Comparison of ENCODE assay signal across 7 mouse cellular contexts in the genomic region with DNA sequence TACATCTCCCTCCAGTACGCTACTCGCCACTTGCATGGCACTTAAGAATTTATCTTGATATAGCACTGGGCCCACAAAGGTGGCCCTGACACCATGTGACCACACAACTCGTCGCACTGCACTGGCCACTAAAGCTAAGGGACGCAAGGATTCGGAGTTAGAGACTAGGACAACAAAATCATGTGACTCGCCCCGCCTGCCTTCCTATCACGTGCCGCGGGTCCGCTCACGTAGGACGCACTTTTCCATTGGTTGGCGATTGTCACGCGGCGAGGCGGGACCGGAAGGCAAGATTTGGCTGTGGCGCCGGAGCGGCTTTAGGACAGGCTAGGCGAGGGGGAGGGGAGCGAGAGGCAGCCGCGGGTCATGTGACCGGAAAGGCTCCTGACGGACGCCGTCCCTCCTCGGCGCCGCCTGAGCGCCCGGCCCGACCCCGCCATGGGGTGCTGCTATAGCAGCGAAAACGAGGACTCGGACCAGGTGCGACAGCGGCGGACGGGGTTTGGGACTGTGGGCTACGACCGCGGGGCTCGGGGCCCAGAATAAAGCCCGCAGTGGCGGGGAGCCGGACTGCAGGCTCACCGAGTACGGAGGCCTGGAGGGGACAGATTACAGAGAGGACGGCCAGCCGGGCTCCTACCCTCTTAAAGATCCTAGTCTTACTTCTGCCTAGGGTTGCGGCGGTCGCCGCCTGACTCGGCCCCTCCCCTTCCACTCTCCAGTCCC. TPM values are rescaled to one million over a fixed set of nuclear protein-coding genes. Genes with fewer than 3 reads are reported as not detected.
DNase-seq lines count a peak whose midpoint lies in the region; ATAC-seq lines count a peak whose summit lies in the region.

A gene (plus strand): TSS at position 344 of the 726 bp plus-strand sequence.

- intact Hi-C loops in gastrocnemius, postnatal 36 days (cut with DNase I): no loop called here
- intact Hi-C loops in left cerebral cortex, postnatal 25 days (cut with DNase I): no loop called here

- peak within 1 kb of the TSS; percentile 81 for H3K4me3 ChIP-seq in intestine, embryonic 15.5 days (replicated peaks)
- peak within 1 kb of the TSS; percentile 69 for H3K4me3 ChIP-seq in midbrain, embryonic 10.5 days

- peak within 1 kb of the TSS; percentile 69 for H3K4me2 ChIP-seq in intestine, embryonic 15.5 days (replicated peaks)

- WGBS in intestine, embryonic 15.5 days: under 1% methylated on average over 61 of the region's 61 CpGs
- under 1% methylated on average over 61 of the region's 61 CpGs for WGBS in midbrain, embryonic 10.5 days

- H3K4me1 ChIP-seq in intestine, embryonic 15.5 days (replicated peaks): peaks cover 10% of the 10 kb centered on the region
- peaks cover 26% of the 10 kb centered on the region for H3K4me1 ChIP-seq in midbrain, embryonic 10.5 days

- H3K27ac ChIP-seq in intestine, embryonic 15.5 days: peak within 1 kb of the TSS; percentile 96
- H3K27ac ChIP-seq in midbrain, embryonic 10.5 days (replicated peaks): peak within 1 kb of the TSS; percentile 95

- peak; percentile 99 for ATAC-seq in intestine, embryonic 15.5 days

- peak within 1 kb of the TSS; percentile 95 for H3K9ac ChIP-seq in intestine, embryonic 15.5 days

- H3K36me3 ChIP-seq in intestine, embryonic 15.5 days: peaks cover 5% of the 10 kb centered on the region; the same call in 1 of the 2 replicates
- H3K36me3 ChIP-seq in midbrain, embryonic 10.5 days: peaks cover 37% of the 10 kb centered on the region

- peak; percentile 100 for DNase-seq in adrenal gland, adult 2 months
- DNase-seq in embryo, embryonic 11.5 days (ENCODE audit: low read depth, low spot score): peak; percentile 97
- DNase-seq in gastrocnemius, postnatal 36 days: peak; percentile 98 to 99
- DNase-seq in left cerebral cortex, postnatal 25 days (ENCODE audit: low spot score in 2 of 2): peak; percentile 100
- DNase-seq in midbrain, embryonic 10.5 days (ENCODE audit: low spot score): peak; percentile 100
- peak; percentile 99 for DNase-seq in right cerebral cortex, postnatal 4 days

- H3K9me3 ChIP-seq in intestine, embryonic 15.5 days: no peaks in the 10 kb centered on the region
- peaks cover 7% of the 10 kb centered on the region; the same call in 1 of the 2 replicates for H3K9me3 ChIP-seq in midbrain, embryonic 10.5 days (replicated peaks)

- no peaks in the 10 kb centered on the region for H3K27me3 ChIP-seq in intestine, embryonic 15.5 days (replicated peaks)
- H3K27me3 ChIP-seq in midbrain, embryonic 10.5 days (ENCODE audit: low read depth, poor library complexity, severe bottlenecking): no peaks in the 10 kb centered on the region

RNA-seq across cellular contexts. Expression of the gene that starts here (rescaled TPM):
- 100 to 1,000 TPM; 106 to 131 TPM for total RNA-seq in adrenal gland, adult 2 months (2021)
- polyA plus RNA-seq in adrenal gland, adult 2 months (2012; rRNA removed): 298 TPM in 2 replicates
- total RNA-seq in gastrocnemius, postnatal 36 days (2021): 10 to 100 TPM; 93.2 to 99.8 TPM
- 184 and 199 TPM in 2 replicates for polyA plus RNA-seq in intestine, embryonic 15.5 days (2015; fragmentation: Nextera tagmentation; extraction: Ambion mirVana)
- 10 to 100 TPM; 97.2 to 99.6 TPM for total RNA-seq in left cerebral cortex, postnatal 25 days (2021)
- polyA plus RNA-seq in midbrain, embryonic 10.5 days (2016; fragmentation: Nextera tagmentation; extraction: Ambion mirVana): 164 and 166 TPM in 2 replicates

Comparison
In these comparisons a context has a peak if more than half of its experiments do, and no peak if none do; other contexts are left out.
1. Peak in every context shown above with its lines: DNase-seq, ATAC-seq, H3K4me3 ChIP-seq and H3K27ac ChIP-seq.